Mouse (Mus musculus): ENCODE data around the gene Ube2l6.

The Ube2l6 gene

DNA sequence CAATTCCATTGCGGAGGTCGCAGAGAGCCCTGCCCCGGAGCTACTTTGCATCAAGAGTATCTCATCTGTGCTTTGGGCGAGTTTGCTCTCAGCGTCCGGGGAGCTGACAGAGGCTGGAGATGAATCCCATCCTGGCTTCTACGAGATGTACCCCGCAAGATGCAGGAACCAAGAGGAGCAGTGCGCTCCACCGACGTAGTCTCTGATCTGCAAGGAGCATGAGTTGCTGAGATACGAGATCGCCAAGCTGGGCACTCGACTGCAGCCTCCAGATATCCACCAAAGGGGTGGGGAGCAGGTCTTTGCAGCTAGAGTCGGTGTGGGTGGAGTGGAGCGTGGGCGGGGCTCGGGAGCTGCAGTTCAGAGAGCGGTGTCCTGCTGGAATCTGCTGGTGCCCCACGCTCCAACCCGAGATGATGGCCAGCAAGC lies at the start of gene Ube2l6:
Gene Ube2l6 (plus strand): TSS at position 336 of the 429 bp plus-strand sequence.
- peak; percentile 84 for DNase-seq

GRCm38 (mm10) chr2:84750115-84750514 lies 48.5 kb upstream of the Ube2l6 start:
- DNase-seq, result peak; percentile 74

DNA sequence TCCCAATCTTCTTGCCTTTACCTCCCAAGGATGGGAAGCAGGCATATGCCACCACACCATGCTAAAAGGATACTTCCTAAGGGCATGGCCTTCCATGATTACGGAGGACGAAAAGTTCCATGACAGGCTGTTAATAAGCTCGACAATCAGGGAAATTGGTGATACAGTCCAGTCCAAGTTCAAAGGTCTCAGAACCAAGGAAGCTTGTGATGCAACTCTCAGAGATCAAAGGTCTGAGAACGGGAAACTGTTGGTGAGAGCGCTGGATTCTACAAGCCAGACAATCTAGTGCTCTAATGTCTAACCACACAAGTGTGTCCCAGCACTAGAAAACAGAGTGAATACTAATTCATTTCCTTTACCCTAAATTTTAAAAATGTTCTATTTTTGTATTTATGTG lies 42.4 kb upstream of the Ube2l6 start:
- DNase-seq, result peak; percentile 34

DNA sequence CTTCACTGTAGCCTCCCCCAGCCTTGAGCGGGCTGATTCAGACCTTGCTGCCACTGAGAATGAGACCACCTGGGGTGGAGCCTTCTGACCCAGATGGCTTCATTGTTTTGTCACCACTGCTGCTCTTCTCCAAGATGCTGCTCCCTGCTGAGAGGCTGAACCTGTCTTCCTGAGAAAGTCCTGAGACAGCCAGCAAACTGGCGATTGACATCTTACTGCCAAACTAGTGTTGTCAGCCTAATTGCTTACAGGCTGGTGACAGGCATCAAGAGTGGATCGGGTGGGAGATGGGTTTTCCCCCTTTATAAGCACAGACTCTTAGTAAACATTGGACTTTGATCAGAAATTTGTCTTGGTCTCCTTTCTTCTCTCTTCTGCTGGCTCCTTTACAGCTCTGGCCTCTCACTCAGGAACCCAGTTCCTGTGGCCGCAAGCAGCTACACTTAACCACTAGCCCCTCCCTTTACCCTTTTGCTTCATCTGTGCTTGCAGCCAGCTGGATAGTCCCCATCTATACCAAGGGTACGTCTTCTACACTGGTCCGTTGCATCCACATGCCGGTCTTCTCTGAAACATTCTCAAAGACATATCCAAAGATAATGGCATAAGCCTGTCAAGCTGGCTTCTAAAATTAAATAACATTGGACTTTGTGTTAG lies 41.5 kb upstream of the Ube2l6 start:
- DNase-seq, result no peak

GRCm38 (mm10) chr2:84758542-84759127 lies 40.0 kb upstream of the Ube2l6 start:
- DNase-seq, result peak; percentile 89

GRCm38 (mm10) chr2:84760777-84761176 lies 37.9 kb upstream of the Ube2l6 start:
- no peak for DNase-seq

- no peak for DNase-seq
Measured at GRCm38 (mm10) chr2:84761309-84761708, 37.3 kb upstream of the Ube2l6 start.

DNA sequence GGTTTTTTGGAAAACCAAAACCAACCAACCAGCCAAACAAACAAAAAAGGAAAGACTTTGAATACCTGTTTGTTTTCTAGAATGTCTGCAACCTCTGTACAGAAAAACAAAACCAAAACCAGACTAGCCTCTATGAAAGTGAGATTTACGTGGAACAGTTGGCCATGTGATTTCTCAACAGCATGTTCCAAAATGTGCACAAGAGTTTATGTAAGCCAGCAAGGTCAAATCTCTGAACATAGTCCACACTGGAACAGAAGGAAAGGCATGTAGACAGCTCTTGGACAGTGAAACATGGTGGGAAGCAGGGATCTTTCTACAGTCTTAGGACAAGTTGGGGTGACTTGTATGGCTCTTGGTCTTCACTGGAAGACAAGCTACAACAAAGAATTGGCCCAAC lies 36.8 kb upstream of the Ube2l6 start:
- no peak for DNase-seq

GRCm38 (mm10) chr2:84762295-84762694 lies 36.3 kb upstream of the Ube2l6 start:
- no peak for DNase-seq

- no peak for DNase-seq
Measured at GRCm38 (mm10) chr2:84762818-84763217, 35.8 kb upstream of the Ube2l6 start.

DNA sequence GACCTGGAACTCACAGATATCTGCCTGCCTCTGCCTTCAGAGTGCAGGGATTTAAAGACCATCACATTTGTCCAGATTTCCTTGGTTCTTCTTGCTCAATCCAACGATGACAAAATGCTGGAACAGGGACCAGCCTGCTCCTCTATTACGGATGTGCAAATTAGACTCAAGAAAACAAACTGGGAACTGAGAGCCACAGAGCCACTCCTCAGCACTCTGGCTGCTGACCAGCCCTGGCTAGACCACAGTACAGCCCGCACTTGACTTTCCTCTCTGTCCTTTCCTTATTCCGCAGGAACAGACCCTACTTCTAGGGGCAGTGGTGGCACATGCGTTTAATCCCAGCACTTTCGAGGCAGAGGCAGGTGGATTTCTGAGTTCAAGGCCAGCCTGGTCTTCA lies 28.1 kb upstream of the Ube2l6 start:
- DNase-seq, result peak; percentile 43

- DNase-seq, result no peak
Measured at GRCm38 (mm10) chr2:84772454-84772853, 26.2 kb upstream of the Ube2l6 start.

- DNase-seq, result no peak
Measured at GRCm38 (mm10) chr2:84773195-84773594, 25.4 kb upstream of the Ube2l6 start.

- peak; percentile 82 for DNase-seq
Measured at GRCm38 (mm10) chr2:84774751-84775150, 23.9 kb upstream of the Ube2l6 start.

DNA sequence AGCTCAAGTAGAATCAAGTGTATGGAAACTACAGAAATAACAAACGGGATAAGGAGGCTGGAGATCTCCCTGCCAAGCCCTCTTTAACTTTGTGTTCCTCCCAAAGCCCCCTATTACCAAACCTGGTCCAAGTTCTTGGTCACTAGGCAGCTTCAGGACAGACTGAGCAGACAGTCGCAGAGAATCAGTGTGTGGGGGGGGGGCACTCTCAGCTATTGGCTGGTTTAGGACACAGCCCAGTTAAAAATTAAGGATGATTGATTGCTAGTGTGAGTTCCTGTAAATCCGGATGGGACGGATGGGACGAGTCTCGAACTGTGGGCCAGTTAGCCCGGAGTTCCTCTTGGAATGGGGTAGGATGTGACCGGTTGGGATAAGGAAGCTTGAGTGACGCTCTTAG lies 23.4 kb upstream of the Ube2l6 start, which contains the start of gene Serping1:
Gene Serping1 (minus strand): TSS at position 204 of the 400 bp plus-strand sequence.
- no peak for DNase-seq

DNA sequence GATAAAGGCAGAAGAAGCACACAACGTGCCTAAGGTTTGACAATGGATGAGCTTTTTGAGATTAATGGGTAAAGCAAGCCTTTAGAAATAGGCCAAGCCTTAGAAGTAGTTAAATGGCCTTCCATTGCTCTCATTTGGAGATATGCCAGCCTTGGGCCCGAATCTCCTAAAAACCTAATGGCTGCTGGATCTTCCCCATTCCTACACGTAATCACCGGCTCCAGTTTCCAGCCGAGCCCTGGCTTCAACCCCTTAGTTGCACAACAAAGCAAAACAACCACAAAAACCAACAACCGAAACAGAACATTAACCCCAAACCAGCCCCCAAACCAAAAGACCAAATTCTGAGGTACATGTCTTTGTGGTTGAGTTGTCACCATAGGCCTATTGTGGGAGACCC lies 23.0 kb upstream of the Ube2l6 start:
- DNase-seq, result peak; percentile 59

DNA sequence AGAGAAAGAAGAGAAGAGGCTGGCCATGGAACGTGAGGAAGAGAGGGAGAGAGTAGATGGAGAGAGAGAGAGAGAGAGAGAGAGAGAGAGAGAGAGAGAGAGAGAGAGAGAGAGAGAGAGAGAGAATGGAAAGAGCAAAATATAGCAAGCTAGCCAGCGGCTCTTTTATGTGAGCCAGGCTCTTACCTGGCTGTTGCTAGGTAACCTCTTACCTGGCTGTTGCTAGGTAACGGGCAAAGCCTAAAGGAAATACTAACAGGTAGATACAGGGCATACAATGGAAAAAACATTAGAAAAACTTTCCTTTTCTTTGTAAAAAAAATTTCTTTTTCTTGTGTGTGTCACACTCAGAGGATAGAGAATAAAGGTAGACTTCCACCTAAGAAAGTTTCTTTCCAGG lies 20.9 kb upstream of the Ube2l6 start:
- peak; percentile 63 for DNase-seq

DNA sequence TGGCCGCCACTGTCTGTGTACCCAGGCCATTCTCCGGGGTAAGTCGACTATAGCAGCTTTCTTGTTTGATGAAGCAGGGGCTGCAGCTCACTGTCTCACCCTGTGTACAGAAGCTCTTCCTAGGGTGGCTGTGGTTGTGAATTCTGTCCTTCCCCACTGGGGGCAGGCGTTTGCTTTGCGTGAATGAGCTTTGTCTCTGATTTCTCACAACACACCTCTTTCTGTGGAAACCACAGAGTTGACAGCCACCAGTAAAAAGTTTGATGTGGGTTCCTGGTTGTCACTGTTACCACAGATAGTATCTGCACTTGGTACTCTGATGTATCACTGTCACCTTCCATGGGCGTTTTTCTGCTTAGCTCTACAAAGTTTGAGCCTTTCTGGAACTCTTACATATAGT lies 19.4 kb upstream of the Ube2l6 start:
- no peak for DNase-seq

DNA sequence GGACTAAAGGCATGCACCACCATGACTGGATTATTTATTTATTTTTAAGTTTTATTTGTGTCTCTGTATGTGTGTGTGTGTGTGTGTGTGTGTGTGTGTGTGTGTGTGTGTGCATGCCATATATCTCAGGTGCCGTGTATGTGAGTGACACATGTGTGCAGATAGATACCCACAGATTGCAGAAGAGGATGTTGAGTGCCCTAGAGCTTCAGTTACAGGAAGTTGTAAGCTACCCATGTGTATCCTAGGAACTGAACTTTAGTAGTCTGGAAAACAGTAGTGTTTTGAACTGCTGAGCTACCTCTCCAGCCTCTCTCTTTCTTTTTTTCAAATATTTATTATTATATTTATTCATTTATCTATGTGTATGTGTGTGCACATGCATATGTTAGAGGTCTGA lies 15.3 kb upstream of the Ube2l6 start:
- no peak for DNase-seq

DNA sequence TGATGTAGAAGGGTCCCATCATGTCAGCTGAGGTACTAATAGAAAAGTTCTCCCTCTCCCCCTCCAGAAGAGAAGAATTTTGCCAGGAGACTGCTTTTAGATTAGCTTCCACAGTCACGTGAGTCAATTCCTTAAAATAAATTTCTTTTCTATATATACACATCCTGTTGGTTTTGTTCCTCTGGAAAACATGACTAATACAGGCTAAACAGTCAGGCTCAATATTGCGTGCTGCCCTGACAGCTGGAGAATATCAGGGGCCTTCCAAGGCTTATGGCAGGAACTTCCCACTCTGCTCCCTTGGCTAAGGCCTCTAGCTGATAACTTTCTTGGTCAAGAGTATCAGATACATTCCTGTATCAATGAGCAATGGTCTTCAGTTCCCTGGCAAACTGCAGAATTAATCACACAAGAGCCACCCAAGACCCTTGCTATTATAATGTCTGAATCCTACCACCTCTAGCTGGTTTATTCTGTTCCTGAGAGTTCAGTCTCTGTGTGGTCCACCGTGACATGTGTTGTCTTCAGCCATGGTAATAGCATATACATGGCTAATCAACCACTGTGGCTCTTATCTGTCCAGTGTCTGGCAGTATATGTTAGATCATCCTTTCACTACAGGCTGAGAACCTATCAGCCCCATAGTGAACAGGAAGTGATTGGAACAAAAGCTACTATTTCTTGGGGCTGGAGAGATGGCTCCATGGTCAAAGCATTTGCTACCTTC lies 14.6 kb upstream of the Ube2l6 start:
- peak; percentile 40 for DNase-seq

- DNase-seq, result no peak
Measured at GRCm38 (mm10) chr2:84788316-84788715, 10.3 kb upstream of the Ube2l6 start.

- DNase-seq, result no peak
Measured at GRCm38 (mm10) chr2:84790418-84790817, 8.2 kb upstream of the Ube2l6 start.

- DNase-seq, result peak; percentile 69
Measured at GRCm38 (mm10) chr2:84792516-84792915, 6.1 kb upstream of the Ube2l6 start.

GRCm38 (mm10) chr2:84793154-84793553 lies 5.5 kb upstream of the Ube2l6 start:
- DNase-seq, result no peak
